Mouse (Mus musculus): ENCODE data around the gene Tigd4. TPM values are rescaled to one million over a fixed set of nuclear protein-coding genes. Genes with fewer than 3 reads are reported as not detected.

The Tigd4 gene
- total and polyA plus RNA-seq, 3 experiments = 0.08 TPM; not detected in 2

DNA sequence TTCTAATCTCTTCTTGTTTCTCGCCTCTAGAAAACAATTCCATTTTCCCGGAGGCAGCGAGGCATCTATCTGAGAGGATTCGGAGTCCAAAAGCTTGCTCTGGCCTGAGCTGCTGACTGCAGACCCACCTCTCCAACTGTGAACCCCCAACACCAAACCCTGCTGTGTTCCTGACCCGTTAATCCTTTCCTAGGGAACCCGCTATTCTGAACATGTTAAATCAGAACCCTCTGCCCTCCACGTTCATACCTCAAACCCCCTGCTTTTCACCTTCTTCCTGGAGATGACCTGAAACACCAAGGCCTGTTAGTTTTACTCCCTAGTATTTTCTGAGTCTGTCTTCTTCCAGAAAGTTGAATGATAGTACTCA, 22.5 kb downstream of the Tigd4 start:
- H3K79me2 ChIP-seq (replicated peaks; ENCODE audit: control insufficient read depth, insufficient read depth, low read length) = no peaks in the 10 kb centered on the region
- no peaks in the 10 kb centered on the region for H3K4me1 ChIP-seq (ENCODE audit: control insufficient read depth, insufficient read depth, low read length)
- TF ChIP-seq EP300 (IDR thresholded peaks at IDR 0.05; ENCODE audit: insufficient read depth, low read depth, low read length) = no peak
- 38% methylated on average over 7 of the region's 7 CpGs for WGBS
- intact Hi-C loops (cut with DNase I) = loop anchor here (1.0 to 5.0 kb wide), 3 partner anchors 77 to 291 kb away; no protein-coding TSS in a partner anchor
- H3K36me3 ChIP-seq (ENCODE audit: control insufficient read depth, insufficient read depth, low read length) = no peaks in the 10 kb centered on the region
- no peak for DNase-seq
- no peak overlapping the region for H3K9ac ChIP-seq (ENCODE audit: low read depth, low read length)
- no peaks in the 10 kb centered on the region for H3K27me3 ChIP-seq (ENCODE audit: control insufficient read depth, insufficient read depth, low read length)
- no peak overlapping the region for H3K4me3 ChIP-seq
- no peak overlapping the region for H3K27ac ChIP-seq

DNA sequence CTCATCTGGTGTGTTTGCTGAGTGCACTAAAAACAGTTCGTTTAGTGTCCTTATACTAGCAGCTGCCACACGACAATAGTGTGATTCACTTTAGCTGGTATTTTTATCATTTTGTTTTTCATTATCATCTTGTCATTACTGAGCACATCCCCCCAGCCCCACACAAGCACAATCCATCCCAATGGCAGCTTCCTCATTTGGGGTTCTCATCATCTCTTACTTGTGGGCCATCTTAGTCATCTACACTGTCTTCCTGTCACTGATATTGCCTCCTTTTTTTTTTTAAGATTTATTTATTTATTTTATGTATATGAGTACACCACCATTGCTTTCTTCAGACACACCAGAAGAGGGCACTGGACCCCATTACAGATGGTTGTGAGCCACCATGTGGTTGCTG, 25.3 kb downstream of the Tigd4 start:
- TF ChIP-seq POLR2A (IDR thresholded peaks at IDR 0.05; ENCODE audit: insufficient read depth, low read depth, low read length) (no peak), EP300 (IDR thresholded peaks at IDR 0.05; ENCODE audit: insufficient read depth, low read depth, low read length) (no peak), CTCF (IDR thresholded peaks at IDR 0.05) (no peak)
- Histone ChIP-seq H3K79me2 (replicated peaks; ENCODE audit: control insufficient read depth, insufficient read depth, low read length) (no peaks in the 10 kb centered on the region), H3K4me3 (no peak overlapping the region), H3K27ac (no peak overlapping the region), H3K4me1 (ENCODE audit: control insufficient read depth, insufficient read depth, low read length) (no peaks in the 10 kb centered on the region), H3K9ac (ENCODE audit: low read depth, low read length) (no peak overlapping the region), H3K36me3 (ENCODE audit: control insufficient read depth, insufficient read depth, low read length) (no peaks in the 10 kb centered on the region), H3K27me3 (ENCODE audit: control insufficient read depth, insufficient read depth, low read length) (no peaks in the 10 kb centered on the region)
- WGBS = 85% methylated on average over 2 of the region's 2 CpGs
- intact Hi-C loops (cut with DNase I) = loop anchor here (5.0 kb wide), 1 partner anchor 289 kb away; no protein-coding TSS in a partner anchor
- DNase-seq = no peak

DNA sequence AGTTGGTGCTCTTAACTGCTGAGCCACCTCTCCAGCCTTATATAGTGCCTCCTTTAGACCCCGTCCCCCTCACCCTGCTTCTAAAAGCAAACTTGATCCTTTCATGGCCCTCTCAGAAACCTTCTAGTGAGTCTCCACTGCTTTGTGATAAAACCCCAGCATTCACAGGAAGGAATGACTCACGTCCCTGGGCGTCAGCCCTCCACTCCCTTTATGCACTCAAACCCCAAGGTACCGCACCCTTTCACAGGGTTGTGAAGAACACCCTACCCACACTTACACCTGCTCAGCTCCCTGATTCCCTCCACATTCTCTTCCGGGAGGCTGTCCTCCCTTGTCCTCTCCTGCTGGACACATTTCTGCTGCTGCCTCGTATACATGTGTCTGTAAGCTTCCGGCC, 25.7 kb downstream of the Tigd4 start:
- intact Hi-C loops (cut with DNase I) = loop anchor here (5.0 kb wide), 1 partner anchor 288 kb away; no protein-coding TSS in a partner anchor
- 88% methylated on average over 7 of the region's 7 CpGs for WGBS
- H3K4me1 ChIP-seq (ENCODE audit: control insufficient read depth, insufficient read depth, low read length) = no peaks in the 10 kb centered on the region; the same call in 1 of the 2 replicates
- no peaks in the 10 kb centered on the region for H3K36me3 ChIP-seq (ENCODE audit: control insufficient read depth, insufficient read depth, low read length)
- no peaks in the 10 kb centered on the region for H3K79me2 ChIP-seq (replicated peaks; ENCODE audit: control insufficient read depth, insufficient read depth, low read length)
- TF ChIP-seq EP300 (IDR thresholded peaks at IDR 0.05; ENCODE audit: insufficient read depth, low read depth, low read length) (no peak), POLR2A (IDR thresholded peaks at IDR 0.05; ENCODE audit: insufficient read depth, low read depth, low read length) (no peak), CTCF (IDR thresholded peaks at IDR 0.05) (no peak)
- no peak overlapping the region for H3K27ac ChIP-seq
- H3K9ac ChIP-seq (ENCODE audit: low read depth, low read length) = no peak overlapping the region
- no peak for DNase-seq
- H3K4me3 ChIP-seq = no peak overlapping the region
- no peaks in the 10 kb centered on the region for H3K27me3 ChIP-seq (ENCODE audit: control insufficient read depth, insufficient read depth, low read length)

DNA sequence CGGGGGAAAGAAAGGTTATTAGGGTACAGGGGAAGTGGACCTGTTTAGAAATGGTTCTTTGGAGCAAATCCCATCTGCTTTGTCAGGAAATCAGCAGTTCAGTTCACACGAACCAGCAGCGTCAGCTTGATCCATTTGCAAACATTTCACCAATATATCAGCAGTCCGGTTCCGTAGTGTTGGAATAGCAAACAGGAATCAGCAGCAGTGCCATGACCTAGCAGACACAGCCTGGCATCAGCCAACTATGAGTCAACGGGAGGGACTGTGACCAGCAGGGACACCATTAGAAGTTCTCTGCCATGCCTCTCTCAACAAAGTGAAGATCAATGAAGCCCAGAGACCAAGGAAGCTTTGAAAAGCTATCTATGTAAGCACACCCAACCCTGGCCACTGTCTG, 26.4 kb downstream of the Tigd4 start:
- no peak for TF ChIP-seq CTCF (IDR thresholded peaks at IDR 0.05)
- no peak for TF ChIP-seq EP300 (IDR thresholded peaks at IDR 0.05; ENCODE audit: insufficient read depth, low read depth, low read length)
- TF ChIP-seq POLR2A (IDR thresholded peaks at IDR 0.05; ENCODE audit: insufficient read depth, low read depth, low read length) = no peak
- 92% methylated on average over 6 of the region's 6 CpGs for WGBS
- no peak for DNase-seq
- intact Hi-C loops (cut with DNase I) = loop anchor here (5.0 kb wide), 1 partner anchor 288 kb away; no protein-coding TSS in a partner anchor
- Histone ChIP-seq H3K27me3 (ENCODE audit: control insufficient read depth, insufficient read depth, low read length) (no peaks in the 10 kb centered on the region), H3K79me2 (replicated peaks; ENCODE audit: control insufficient read depth, insufficient read depth, low read length) (no peaks in the 10 kb centered on the region), H3K36me3 (ENCODE audit: control insufficient read depth, insufficient read depth, low read length) (no peaks in the 10 kb centered on the region), H3K4me1 (ENCODE audit: control insufficient read depth, insufficient read depth, low read length) (peaks cover 2% of the 10 kb centered on the region; the same call in 1 of the 2 replicates), H3K9ac (ENCODE audit: low read depth, low read length) (no peak overlapping the region), H3K27ac (no peak overlapping the region), H3K4me3 (no peak overlapping the region)

DNA sequence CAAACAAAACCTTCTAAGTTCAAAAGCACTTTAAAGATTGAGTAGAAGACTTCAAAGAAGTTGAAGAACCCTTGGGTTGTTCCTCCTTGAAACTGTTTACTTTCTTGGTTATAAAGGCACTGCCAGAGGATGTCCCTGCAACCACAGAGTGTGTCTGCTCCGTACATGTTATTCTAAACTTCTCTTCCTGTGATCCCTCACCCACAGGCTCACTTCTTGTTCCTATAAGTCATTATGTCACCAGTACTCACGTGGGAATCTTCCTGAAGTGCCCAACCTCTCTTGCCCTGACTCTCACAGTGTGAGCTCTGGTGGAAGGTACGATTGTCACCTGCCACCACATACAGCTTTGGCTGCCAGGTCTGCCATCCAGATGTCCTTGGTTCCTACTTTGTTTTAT, 28.7 kb downstream of the Tigd4 start:
- peaks cover 2% of the 10 kb centered on the region; the same call in 1 of the 2 replicates for H3K4me1 ChIP-seq (ENCODE audit: control insufficient read depth, insufficient read depth, low read length)
- 51% methylated on average over 3 of the region's 3 CpGs for WGBS
- no peak for DNase-seq
- H3K27ac ChIP-seq = no peak overlapping the region
- no peaks in the 10 kb centered on the region for H3K79me2 ChIP-seq (replicated peaks; ENCODE audit: control insufficient read depth, insufficient read depth, low read length)
- H3K4me3 ChIP-seq = no peak overlapping the region
- no peak for TF ChIP-seq POLR2A (IDR thresholded peaks at IDR 0.05; ENCODE audit: insufficient read depth, low read depth, low read length)
- no peak for TF ChIP-seq EP300 (IDR thresholded peaks at IDR 0.05; ENCODE audit: insufficient read depth, low read depth, low read length)
- no peak for TF ChIP-seq CTCF (IDR thresholded peaks at IDR 0.05)
- H3K27me3 ChIP-seq (ENCODE audit: control insufficient read depth, insufficient read depth, low read length) = no peaks in the 10 kb centered on the region
- intact Hi-C loops (cut with DNase I) = no loop called here
- H3K36me3 ChIP-seq (ENCODE audit: control insufficient read depth, insufficient read depth, low read length) = no peaks in the 10 kb centered on the region
- H3K9ac ChIP-seq (ENCODE audit: low read depth, low read length) = no peak overlapping the region

DNA sequence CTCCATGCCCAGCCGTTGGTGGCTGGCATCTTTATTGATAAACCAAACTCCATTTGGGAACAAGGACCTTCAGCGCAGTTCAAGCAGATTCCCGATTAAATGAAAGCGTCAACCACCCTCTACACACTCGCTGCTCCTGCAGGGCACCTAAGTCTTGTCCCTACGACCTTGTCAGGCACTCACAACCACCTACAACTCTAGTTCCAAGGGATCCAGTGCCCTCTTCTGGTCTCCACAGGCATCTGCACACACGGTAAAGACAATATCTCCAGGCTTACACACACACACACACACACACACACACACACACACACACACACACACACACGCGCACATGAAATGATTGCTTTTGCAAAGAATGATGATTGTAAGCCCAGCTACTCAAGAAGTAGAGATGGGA, 38.2 kb downstream of the Tigd4 start:
- no peaks in the 10 kb centered on the region for H3K79me2 ChIP-seq (replicated peaks; ENCODE audit: control insufficient read depth, insufficient read depth, low read length)
- 95% methylated on average over 9 of the region's 9 CpGs for WGBS
- H3K27me3 ChIP-seq (ENCODE audit: control insufficient read depth, insufficient read depth, low read length) = no peaks in the 10 kb centered on the region
- H3K4me3 ChIP-seq = no peak overlapping the region
- H3K9ac ChIP-seq (ENCODE audit: low read depth, low read length) = no peak overlapping the region
- DNase-seq = no peak
- H3K36me3 ChIP-seq (ENCODE audit: control insufficient read depth, insufficient read depth, low read length) = no peaks in the 10 kb centered on the region
- TF ChIP-seq POLR2A (IDR thresholded peaks at IDR 0.05; ENCODE audit: insufficient read depth, low read depth, low read length) = no peak
- no peak for TF ChIP-seq EP300 (IDR thresholded peaks at IDR 0.05; ENCODE audit: insufficient read depth, low read depth, low read length)
- no peak for TF ChIP-seq CTCF (IDR thresholded peaks at IDR 0.05)
- intact Hi-C loops (cut with DNase I) = no loop called here
- H3K27ac ChIP-seq = no peak overlapping the region
- H3K4me1 ChIP-seq (ENCODE audit: control insufficient read depth, insufficient read depth, low read length) = no peaks in the 10 kb centered on the region

Data from heart, adult 2 months (tissue).